Mouse (Mus musculus) c-Kit-positive CD71-positive TER-119-negative erythroid progenitor cells, embryonic 14.5 days (primary cell): ENCODE results near the gene Cmtm8.

Experiments
- DNase-seq: peaks from one replicate; pipeline ENCODE4 v3.0.0-alpha.2; 2013; ENCODE audit warnings: low read depth

The Cmtm8 gene

GRCm38 (mm10) chr9:114752863-114753484, 91.0 kb downstream of the Cmtm8 start:
- DNase-seq = peak; percentile 80

DNA sequence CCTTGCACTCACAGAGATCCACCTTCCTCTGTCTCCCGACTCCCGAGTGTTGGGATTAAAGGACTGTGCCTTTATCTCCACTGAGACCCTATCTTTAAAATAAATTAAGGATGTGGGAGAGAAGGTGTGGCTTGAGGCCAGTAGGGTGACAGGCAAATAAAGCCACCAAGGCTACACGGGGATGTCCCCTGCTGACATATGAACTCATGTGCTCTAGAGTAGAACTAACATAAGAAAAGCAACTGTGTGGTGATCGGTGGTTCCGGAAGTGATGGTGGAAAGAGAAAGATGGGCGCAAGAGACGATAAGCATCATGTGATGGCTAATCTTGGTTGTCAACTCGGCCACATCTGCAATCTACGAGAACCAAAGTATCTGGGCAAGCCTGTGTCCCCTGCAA, 91.6 kb downstream of the Cmtm8 start:
- DNase-seq = no peak

- no peak for DNase-seq
These were observed 92.4 kb downstream of the Cmtm8 start for GRCm38 (mm10) chr9:114751582-114751981.

DNA sequence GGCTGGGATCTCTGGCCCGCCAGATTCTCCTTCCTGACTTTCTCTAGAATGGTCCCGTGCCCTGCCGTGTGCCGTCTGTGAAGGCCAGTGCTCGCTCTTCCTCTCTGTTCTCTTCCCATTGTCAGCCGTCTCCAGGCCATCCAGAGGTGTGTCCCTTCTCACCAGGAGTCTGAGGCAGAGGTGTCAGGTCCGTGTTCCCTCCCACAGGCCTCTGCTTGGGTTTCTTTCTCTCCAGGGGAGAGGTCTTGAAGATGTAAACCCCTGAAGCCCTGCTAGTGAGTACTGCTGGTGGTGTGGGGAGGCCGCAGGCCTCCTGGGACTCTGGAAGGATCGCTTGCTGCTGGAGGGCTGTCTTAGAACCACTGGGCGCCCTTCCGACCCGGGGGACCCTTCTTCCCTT, 96.5 kb downstream of the Cmtm8 start:
- DNase-seq = no peak

DNA sequence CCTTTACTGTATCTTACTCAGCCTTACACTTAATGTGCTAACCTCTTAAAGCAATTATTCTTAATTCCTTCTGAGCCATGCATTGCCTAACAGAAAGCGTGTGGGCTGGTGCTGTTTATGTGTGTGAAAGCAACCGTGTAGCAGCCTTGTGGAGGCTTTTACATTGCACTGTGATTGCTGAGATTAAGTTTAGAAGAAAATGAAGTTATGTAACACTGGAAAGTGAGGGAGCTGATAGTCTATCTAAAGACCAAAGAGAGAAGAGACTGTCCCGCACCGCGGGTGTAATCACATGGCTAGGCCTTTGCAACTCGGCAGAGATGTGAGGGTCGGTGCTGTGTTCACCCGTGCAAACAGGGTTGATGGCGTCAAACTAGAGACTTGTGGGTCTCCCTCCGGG, 96.9 kb downstream of the Cmtm8 start:
- no peak for DNase-seq

DNA sequence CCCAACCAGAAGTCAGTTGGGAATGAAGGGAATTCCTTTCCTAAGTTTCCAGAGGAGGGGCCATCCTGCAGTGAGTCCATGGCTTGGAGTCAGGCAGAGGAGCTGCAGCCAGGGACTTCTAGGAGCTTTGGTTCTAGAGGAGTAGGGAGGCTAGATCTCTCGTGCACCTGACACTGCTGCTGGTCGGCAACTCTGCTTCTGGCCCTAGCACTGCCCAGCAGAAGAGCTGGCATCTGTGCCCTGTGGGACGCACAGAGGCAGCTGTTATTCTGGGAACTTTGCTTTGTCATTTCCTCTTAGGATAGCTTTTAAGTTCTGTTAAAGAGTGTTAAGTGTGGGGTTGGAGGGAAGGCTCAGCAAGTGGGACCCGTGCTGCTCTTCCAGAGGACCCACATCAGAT, 98.3 kb downstream of the Cmtm8 start:
- no peak for DNase-seq

DNA sequence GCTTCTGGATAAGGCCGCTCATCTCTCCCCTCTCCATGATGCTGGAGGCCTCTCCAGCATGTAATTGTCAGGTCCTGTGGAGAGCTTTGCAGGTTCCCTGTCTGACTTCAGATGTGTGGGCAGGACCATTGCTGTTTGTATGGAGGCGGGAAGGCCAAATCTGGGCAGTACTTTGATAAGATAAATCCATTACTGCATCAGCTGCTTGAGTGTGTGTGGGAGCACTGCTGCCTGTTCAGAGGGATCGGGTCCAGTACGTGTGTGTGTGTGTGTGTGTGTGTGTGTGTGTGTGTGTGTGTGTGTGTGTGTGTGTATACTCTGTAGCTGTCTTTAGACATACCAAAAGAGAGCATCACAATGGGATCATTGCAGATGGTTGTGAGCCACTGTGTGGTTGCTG, 98.8 kb downstream of the Cmtm8 start:
- DNase-seq = no peak

DNA sequence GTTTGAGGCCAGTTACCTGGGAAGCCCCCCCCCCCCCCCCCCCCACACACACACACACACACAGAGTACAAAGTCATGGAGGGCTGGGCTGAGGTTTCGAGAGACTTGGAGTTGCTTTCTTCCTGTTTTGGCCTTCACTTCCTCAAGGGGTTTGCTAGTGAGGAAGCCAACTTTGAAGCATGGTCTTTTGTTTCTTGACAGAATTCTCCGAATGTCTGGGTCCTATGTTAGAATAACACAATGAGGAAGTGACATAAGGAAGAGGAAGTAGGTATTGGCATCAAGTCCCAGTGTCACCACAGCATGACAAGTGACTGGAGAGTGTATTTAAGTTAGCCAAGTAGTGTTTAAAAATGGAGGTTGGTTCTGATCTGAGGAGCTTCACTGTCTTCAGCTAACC, 101.2 kb downstream of the Cmtm8 start:
- no peak for DNase-seq

- DNase-seq = no peak
These were observed 103.6 kb downstream of the Cmtm8 start for GRCm38 (mm10) chr9:114740336-114740735.
